Mouse (Mus musculus): Measurements from ENCODE around the gene Tmem101. TPM values are rescaled to one million over a fixed set of nuclear protein-coding genes. Genes with fewer than 3 reads are reported as not detected.

The Tmem101 gene
- total and polyA plus RNA-seq, 3 experiments, result 30.1 to 45.1 TPM; not detected in 1

DNA sequence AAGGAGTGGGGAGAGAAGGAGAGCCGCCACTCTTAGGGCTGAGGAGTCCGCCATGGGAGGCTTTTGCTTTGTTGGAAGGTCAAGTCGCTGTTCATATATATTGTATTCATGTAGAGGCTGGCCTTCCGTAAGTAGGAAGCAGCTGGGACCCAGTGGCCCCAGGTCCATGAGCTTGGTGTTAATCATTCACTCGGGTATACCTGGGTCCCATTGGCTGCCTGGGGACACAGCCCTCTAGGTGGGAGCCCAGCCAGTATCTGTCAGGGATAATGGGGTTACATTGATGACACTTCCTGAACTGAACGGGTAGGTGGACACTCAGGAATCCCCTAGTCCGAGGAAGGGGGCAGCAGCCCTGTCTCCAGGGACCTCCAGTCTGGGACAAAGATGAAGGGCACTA, 13.8 kb downstream of the Tmem101 start:
- Histone ChIP-seq H3K9me3 (replicated peaks; ENCODE audit: insufficient read depth, low read length) (no peaks in the 10 kb centered on the region), H3K4me1 (ENCODE audit: control insufficient read depth in 1 of 2, insufficient read depth in 2 of 2, low read length in 2 of 2) (peaks cover 2 to 19% of the 10 kb centered on the region in 2 experiments; a peak in 3 of 4 replicates), H3K9ac (ENCODE audit: control insufficient read depth, low read depth, low read length, poor library complexity, severe bottlenecking) (no peak overlapping the region), H3K27me3 (ENCODE audit: control insufficient read depth in 1 of 2, insufficient read depth in 2 of 2, low read length in 2 of 2) (no peaks in the 10 kb centered on the region), H3K4me3 (ENCODE audit: control insufficient read depth in 1 of 2, insufficient read depth in 1 of 2, low read depth in 2 of 2, low read length in 2 of 2) (no peak overlapping the region), H3K27ac (ENCODE audit: control insufficient read depth, low read depth, low read length) (no peak overlapping the region), H3K79me2 (ENCODE audit: control insufficient read depth, insufficient read depth, low read length, poor library complexity) (no peaks in the 10 kb centered on the region), H3K36me3 (ENCODE audit: control insufficient read depth in 1 of 2, insufficient read depth in 2 of 2, low read length in 2 of 2) (no peaks in the 10 kb centered on the region; a peak in 1 of 4 replicates)
- TF ChIP-seq GABPA (IDR thresholded peaks at IDR 0.05; ENCODE audit: low read depth, low read length) (no peak), KAT2A (conservative IDR thresholded peaks at IDR 0.05; ENCODE audit: low read depth, low read length) (no peak), NRF1 (IDR thresholded peaks at IDR 0.05; ENCODE audit: insufficient read depth, low read depth, low read length, poor library complexity, severe bottlenecking) (no peak), RCOR1 (IDR thresholded peaks at IDR 0.05; ENCODE audit: low read depth, low read length) (no peak), MYC (IDR thresholded peaks at IDR 0.05; ENCODE audit: low read depth, low read length) (no peak), ZC3H11A (IDR thresholded peaks at IDR 0.05; ENCODE audit: low read depth, low read length) (no peak), CTCF (IDR thresholded peaks at IDR 0.05 in 2 of 3, conservative IDR thresholded peaks at IDR 0.05 in 1 of 3; ENCODE audit: control insufficient read depth in 1 of 3, insufficient read depth in 1 of 3, low read depth in 2 of 3, low read length in 3 of 3, poor library complexity in 1 of 3, severe bottlenecking in 1 of 3) (no peak), GATA1 (IDR thresholded peaks at IDR 0.05; ENCODE audit: low read depth, low read length) (no peak), TAL1 (IDR thresholded peaks at IDR 0.05; ENCODE audit: low read length) (no peak), TCF12 (IDR thresholded peaks at IDR 0.05; ENCODE audit: low read depth, low read length) (no peak), BHLHE40 (IDR thresholded peaks at IDR 0.05; ENCODE audit: borderline replicate concordance, low read depth, low read length) (no peak), POLR2AphosphoS5 (IDR thresholded peaks at IDR 0.05; ENCODE audit: borderline replicate concordance, low read depth, low read length) (no peak), MAFK (IDR thresholded peaks at IDR 0.05; ENCODE audit: borderline replicate concordance, low read depth, low read length) (no peak), MAZ (IDR thresholded peaks at IDR 0.05; ENCODE audit: low read depth, low read length) (no peak), UBTF (IDR thresholded peaks at IDR 0.05; ENCODE audit: borderline replicate concordance, insufficient read depth, low read depth, low read length) (no peak), ZKSCAN1 (IDR thresholded peaks at IDR 0.05; ENCODE audit: low read depth, low read length) (no peak), NELFE (IDR thresholded peaks at IDR 0.05; ENCODE audit: low read depth, low read length) (no peak), SMC3 (IDR thresholded peaks at IDR 0.05; ENCODE audit: low read depth, low read length) (no peak), ETS1 (IDR thresholded peaks at IDR 0.05; ENCODE audit: low read depth, low read length) (no peak), ZNF384 (IDR thresholded peaks at IDR 0.05; ENCODE audit: low read depth, low read length) (no peak)
- DNase-seq (ENCODE audit: low read depth, low spot score), result no peak

- H3K27me3 ChIP-seq (ENCODE audit: control insufficient read depth in 1 of 2, insufficient read depth in 2 of 2, low read length in 2 of 2), result no peaks in the 10 kb centered on the region
- TF ChIP-seq ZC3H11A (IDR thresholded peaks at IDR 0.05; ENCODE audit: low read depth, low read length) (peak; percentile 68), USF2 (IDR thresholded peaks at IDR 0.05; ENCODE audit: borderline replicate concordance in 1 of 2, insufficient read depth in 1 of 2, low read depth in 1 of 2, low read length in 2 of 2) (no peak), MYC (IDR thresholded peaks at IDR 0.05; ENCODE audit: low read depth, low read length) (peak; percentile 70), RAD21 (IDR thresholded peaks at IDR 0.05; ENCODE audit: low read depth, low read length) (peak; percentile 81), CTCF (IDR thresholded peaks at IDR 0.05 in 2 of 3, conservative IDR thresholded peaks at IDR 0.05 in 1 of 3; ENCODE audit: control insufficient read depth in 1 of 3, insufficient read depth in 1 of 3, low read depth in 2 of 3, low read length in 3 of 3, poor library complexity in 1 of 3, severe bottlenecking in 1 of 3) (peak; percentile 45 to 97 (median 79)), GATA1 (IDR thresholded peaks at IDR 0.05; ENCODE audit: low read depth, low read length) (peak; percentile 38; the same call in 1 of the 2 replicates), SMC3 (IDR thresholded peaks at IDR 0.05; ENCODE audit: low read depth, low read length) (peak; percentile 82), ETS1 (IDR thresholded peaks at IDR 0.05; ENCODE audit: low read depth, low read length) (no peak), SIN3A (IDR thresholded peaks at IDR 0.05; ENCODE audit: low read length) (peak; percentile 49; the same call in 1 of the 2 replicates), ZNF384 (IDR thresholded peaks at IDR 0.05; ENCODE audit: low read depth, low read length) (no peak), MAZ (IDR thresholded peaks at IDR 0.05; ENCODE audit: low read depth, low read length) (0 out of 2 replicates have a peak, but pooled peaks have one; percentile 44), MXI1 (IDR thresholded peaks at IDR 0.05; ENCODE audit: low read depth, low read length) (0 out of 2 replicates have a peak, but pooled peaks have one; percentile 23)
- DNase-seq (ENCODE audit: low read depth, low spot score), result peak; percentile 89
These were observed 15.7 kb downstream of the Tmem101 start for GRCm38 (mm10) chr11:102140508-102140907.

More at GRCm38 (mm10) chr11:102140508-102140907, 15.7 kb downstream of the Tmem101 start:
- no peaks in the 10 kb centered on the region; a peak in 1 of 4 replicates for H3K36me3 ChIP-seq (ENCODE audit: control insufficient read depth in 1 of 2, insufficient read depth in 2 of 2, low read length in 2 of 2)
- no peaks in the 10 kb centered on the region for H3K9me3 ChIP-seq (replicated peaks; ENCODE audit: insufficient read depth, low read length)
- H3K4me3 ChIP-seq (ENCODE audit: control insufficient read depth in 1 of 2, insufficient read depth in 1 of 2, low read depth in 2 of 2, low read length in 2 of 2), result no peak overlapping the region
- H3K4me1 ChIP-seq (ENCODE audit: control insufficient read depth in 1 of 2, insufficient read depth in 2 of 2, low read length in 2 of 2), result peaks cover 2 to 6% of the 10 kb centered on the region in 2 experiments; a peak in 2 of 4 replicates
- H3K27ac ChIP-seq (ENCODE audit: control insufficient read depth, low read depth, low read length), result no peak overlapping the region
- no peak overlapping the region for H3K9ac ChIP-seq (ENCODE audit: control insufficient read depth, low read depth, low read length, poor library complexity, severe bottlenecking)
- H3K79me2 ChIP-seq (ENCODE audit: control insufficient read depth, insufficient read depth, low read length, poor library complexity), result no peaks in the 10 kb centered on the region
